8 mouse cellular contexts compared by ENCODE assay signal in genomic region chr5:149566957-149567356, GRCm38 (mm10). TPM values are rescaled to one million over a fixed set of nuclear protein-coding genes. Genes with fewer than 3 reads are reported as not detected.
DNase-seq lines count a peak whose midpoint lies in the region; ATAC-seq and TF ChIP-seq lines count a peak whose summit lies in the region.

No protein-coding gene starts in this region.

- no peak overlapping the region for H3K4me2 ChIP-seq in embryonic facial prominence, embryonic 14.5 days (ENCODE audit: low read depth, low read length)

- peaks cover 14% of the 10 kb centered on the region for H3K4me1 ChIP-seq in embryonic facial prominence, embryonic 14.5 days (ENCODE audit: control insufficient read depth, insufficient read depth, low read length)

- intact Hi-C loops in left cerebral cortex, adult 2 months (cut with DNase I) = loop anchor here (5.0 kb wide), 1 partner anchor 40 kb away; the partner anchor contains the start of gene Wdr95

- peak overlapping the region; percentile 55; the same call in 1 of the 2 replicates for H3K27ac ChIP-seq in left cerebral cortex, adult 2 months
- no peak overlapping the region for H3K27ac ChIP-seq in embryonic facial prominence, embryonic 14.5 days (replicated peaks; ENCODE audit: low read depth, low read length)

- no peaks in the 10 kb centered on the region for H3K36me3 ChIP-seq in embryonic facial prominence, embryonic 14.5 days (ENCODE audit: control insufficient read depth, insufficient read depth, low read length)

- no peak for TF ChIP-seq CTCF in left cerebral cortex, adult 2 months (IDR thresholded peaks at IDR 0.05)

- no peak overlapping the region for H3K4me3 ChIP-seq in left cerebral cortex, adult 2 months
- no peak overlapping the region for H3K4me3 ChIP-seq in embryonic facial prominence, embryonic 14.5 days (ENCODE audit: low read depth, low read length)

- 60% methylated on average over 5 of the region's 5 CpGs for WGBS in embryonic facial prominence, embryonic 14.5 days

- H3K27me3 ChIP-seq in embryonic facial prominence, embryonic 14.5 days (replicated peaks; ENCODE audit: control insufficient read depth, insufficient read depth, low read length) = no peaks in the 10 kb centered on the region

- no peak for ATAC-seq in embryonic facial prominence, embryonic 14.5 days (ENCODE audit: low read depth)

- peak; percentile 38 for DNase-seq in cerebellum, adult 11 months
- DNase-seq in cerebellum, postnatal 10 days = no peak
- DNase-seq in left cerebral cortex, adult 2 months (ENCODE audit: extremely low spot score in 1 of 2, low spot score in 2 of 2) = no peak
- no peak for DNase-seq in left cerebral cortex, adult 8-10 months (ENCODE audit: low spot score in 2 of 2)
- peak; percentile 63 for DNase-seq in embryonic facial prominence, embryonic 14.5 days (ENCODE audit: low spot score)
- peak; percentile 54 for DNase-seq in lung, postnatal 25 days (ENCODE audit: low spot score)
- DNase-seq in thymus, postnatal 25 days = no peak
- DNase-seq in right cerebral cortex, postnatal 25 days = no peak

- H3K9ac ChIP-seq in embryonic facial prominence, embryonic 14.5 days (ENCODE audit: low read depth, low read length) = no peak overlapping the region

- H3K9me3 ChIP-seq in embryonic facial prominence, embryonic 14.5 days (ENCODE audit: control insufficient read depth, low read length) = no peaks in the 10 kb centered on the region

RNA-seq across cellular contexts. Expression of gene Wdr95, which starts 38.5 kb away (rescaled TPM):
- total RNA-seq in left cerebral cortex, adult 2 months (2021) = under 1 TPM; 0.56 to 0.75 TPM
- 1 to 10 TPM in 1 of 4 experiments, under 1 TPM in 3; 0.15 to 1.9 (median 0.43) TPM for total RNA-seq in left cerebral cortex, adult 8-10 months (2022)
- 0.47 and 0.72 TPM in 2 replicates for polyA plus RNA-seq in embryonic facial prominence, embryonic 14.5 days (2014; fragmentation: Nextera tagmentation; extraction: Ambion mirVana)

Comparison
In these comparisons a context has a peak if more than half of its experiments do, and no peak if none do; other contexts are left out.
1. DNase-seq: peak in cerebellum, adult 11 months (single experiment), embryonic facial prominence, embryonic 14.5 days (single experiment) and lung, postnatal 25 days (single experiment); none in cerebellum, postnatal 10 days (0 of 2), left cerebral cortex, adult 2 months (0 of 2), left cerebral cortex, adult 8-10 months (0 of 2), thymus, postnatal 25 days (single experiment) and right cerebral cortex, postnatal 25 days (single experiment).